Mouse (Mus musculus) myocyte (in vitro differentiated cells): ENCODE results near the gene Arid1b. TPM values are rescaled to one million over a fixed set of nuclear protein-coding genes. Genes with fewer than 3 reads are reported as not detected.

Experiments used
- H3K27me3 ChIP-seq: one replicate; pipeline ENCODE4 v1.6.1; 2011; ENCODE audit not compliant: control insufficient read depth, insufficient read depth, insufficient read length
- H3K36me3 ChIP-seq: one replicate; pipeline ENCODE4 v1.6.1; 2011; ENCODE audit not compliant: control insufficient read depth, insufficient read depth
- H3K4me2 ChIP-seq: one replicate; pipeline ENCODE4 v1.6.1; 2011; ENCODE audit warnings: low read depth, control low read depth
- H3K4me3 ChIP-seq: one replicate; pipeline ENCODE4 v1.5.1; 2011; ENCODE audit warnings: mild to moderate bottlenecking, control low read depth, moderate library complexity
- H3K79me2 ChIP-seq: one replicate; pipeline ENCODE4 v1.6.1; 2011; ENCODE audit not compliant: control insufficient read depth, insufficient read depth
- H3ac ChIP-seq: one replicate; pipeline ENCODE4 v1.6.1; 2011; ENCODE audit not compliant: control insufficient read depth, insufficient read length
- CEBPB ChIP-seq: IDR thresholded peaks from 2 replicates; pipeline ENCODE4 v1.6.1; 2011; ENCODE audit warnings: mild to moderate bottlenecking, moderate library complexity; ENCODE audit not compliant: poor library complexity, insufficient read depth, severe bottlenecking
- E2F4 ChIP-seq: IDR thresholded peaks from one replicate; pipeline ENCODE4 v1.6.1; 2011; ENCODE audit warnings: mild to moderate bottlenecking, control low read depth, moderate library complexity; ENCODE audit not compliant: insufficient read depth
- MAX ChIP-seq: IDR thresholded peaks from one replicate; pipeline ENCODE4 v1.6.1; 2011; ENCODE audit warnings: low read depth, mild to moderate bottlenecking, control low read depth
- MYOD1 ChIP-seq, 3 experiments: IDR thresholded peaks; one replicate each; pipeline ENCODE4 v1.6.1; 2011; ENCODE audit warnings: control low read depth in 2 of 3, low read depth in 2 of 3, mild to moderate bottlenecking in 2 of 3, moderate library complexity in 1 of 3; ENCODE audit not compliant: insufficient read length in 2 of 3, control insufficient read depth in 1 of 3
- MYOG ChIP-seq, 3 experiments: IDR thresholded peaks; one replicate each; pipeline ENCODE4 v1.6.1; 2011; ENCODE audit warnings: control low read depth in 2 of 3, low read depth in 2 of 3, mild to moderate bottlenecking in 2 of 3; ENCODE audit not compliant: insufficient read length in 2 of 3, control insufficient read depth in 1 of 3, insufficient read depth in 1 of 3
- POLR2A ChIP-seq: IDR thresholded peaks from one replicate; pipeline ENCODE4 v1.6.1; 2011; ENCODE audit warnings: low read depth, mild to moderate bottlenecking, control low read depth, moderate library complexity; ENCODE audit not compliant: insufficient read length
- POLR2AphosphoS2 ChIP-seq: IDR thresholded peaks from one replicate; pipeline ENCODE4 v1.6.1; 2011; ENCODE audit warnings: low read depth, control low read depth; ENCODE audit not compliant: insufficient read length
- REST ChIP-seq: IDR thresholded peaks from one replicate; pipeline ENCODE4 v1.6.1; 2011; ENCODE audit warnings: mild to moderate bottlenecking, control low read depth, moderate library complexity; ENCODE audit not compliant: insufficient read depth, insufficient read length
- SRF ChIP-seq: IDR thresholded peaks from one replicate; pipeline ENCODE4 v1.6.1; 2011; ENCODE audit warnings: low read depth; ENCODE audit not compliant: control insufficient read depth, insufficient read length
- TCF12 ChIP-seq: IDR thresholded peaks from one replicate; pipeline ENCODE4 v1.6.1; 2011; ENCODE audit warnings: mild to moderate bottlenecking, control low read depth; ENCODE audit not compliant: poor library complexity, insufficient read depth, severe bottlenecking
- TCF3 ChIP-seq: IDR thresholded peaks from one replicate; pipeline ENCODE4 v1.6.1; 2011; ENCODE audit warnings: low read depth, control low read depth; ENCODE audit not compliant: insufficient read length
- USF1 ChIP-seq: IDR thresholded peaks from one replicate; pipeline ENCODE4 v1.6.1; 2011; ENCODE audit warnings: low read depth, mild to moderate bottlenecking, control low read depth, moderate library complexity
- polyA plus RNA-seq: library from polyadenylated mRNA; unstranded; fragments of >200 nt; fragmentation: generic; extraction: Trizol; gene quantifications from one replicate; pipeline ENCODE4 v1.2.1, GENCODE M21; 2012; ENCODE audit warnings: missing spikeins

The Arid1b gene
- polyA plus RNA-seq, 1 experiment = 10.9 TPM

GRCm38 (mm10) chr17:4999256-4999655, 5.1 kb downstream of the Arid1b start:
- no peaks in the 10 kb centered on the region for H3K36me3 ChIP-seq
- H3K4me3 ChIP-seq = no peak overlapping the region
- H3K4me2 ChIP-seq = peak overlapping the region; percentile 80
- TF ChIP-seq POLR2A = no peak
- TF ChIP-seq MYOG (IDR thresholded peaks at IDR 0.05; ENCODE audit: control insufficient read depth in 1 of 3, insufficient read depth in 1 of 3, insufficient read length in 2 of 3, low read depth in 2 of 3) = no peak
- no peak for TF ChIP-seq POLR2AphosphoS2
- TF ChIP-seq TCF12 = no peak
- no peak for TF ChIP-seq E2F4
- no peak for TF ChIP-seq TCF3
- no peak for TF ChIP-seq CEBPB
- no peak for TF ChIP-seq REST
- no peak for TF ChIP-seq SRF
- TF ChIP-seq USF1 = no peak
- no peak for TF ChIP-seq MYOD1 (IDR thresholded peaks at IDR 0.05; ENCODE audit: control insufficient read depth in 1 of 3, insufficient read length in 2 of 3, low read depth in 2 of 3)
- no peak for TF ChIP-seq MAX
- H3K79me2 ChIP-seq = peaks cover 77% of the 10 kb centered on the region
- no peak overlapping the region for H3ac ChIP-seq
- no peaks in the 10 kb centered on the region for H3K27me3 ChIP-seq

- Histone ChIP-seq H3K4me2 (peak overlapping the region; percentile 90), H3K36me3 (no peaks in the 10 kb centered on the region), H3K27me3 (no peaks in the 10 kb centered on the region), H3K4me3 (no peak overlapping the region), H3K79me2 (peaks cover 85% of the 10 kb centered on the region), H3ac (no peak overlapping the region)
- no peak for TF ChIP-seq POLR2A
- no peak for TF ChIP-seq MYOD1 (IDR thresholded peaks at IDR 0.05; ENCODE audit: control insufficient read depth in 1 of 3, insufficient read length in 2 of 3, low read depth in 2 of 3)
- TF ChIP-seq MAX = no peak
These were observed 5.9 kb downstream of the Arid1b start for GRCm38 (mm10) chr17:5000001-5000400.

- Histone ChIP-seq H3K36me3 (no peaks in the 10 kb centered on the region), H3K4me3 (no peak overlapping the region), H3K79me2 (peaks cover 93% of the 10 kb centered on the region), H3K27me3 (no peaks in the 10 kb centered on the region), H3K4me2 (peak overlapping the region; percentile 90), H3ac (no peak overlapping the region)
- no peak for TF ChIP-seq CEBPB
- TF ChIP-seq TCF3 = no peak
- no peak for TF ChIP-seq MAX
- TF ChIP-seq SRF = no peak
- no peak for TF ChIP-seq MYOD1 (IDR thresholded peaks at IDR 0.05; ENCODE audit: control insufficient read depth in 1 of 3, insufficient read length in 2 of 3, low read depth in 2 of 3)
- no peak for TF ChIP-seq POLR2A
- TF ChIP-seq USF1 = no peak
- TF ChIP-seq E2F4 = no peak
- TF ChIP-seq TCF12 = no peak
- TF ChIP-seq REST = no peak
- TF ChIP-seq POLR2AphosphoS2 = no peak
- TF ChIP-seq MYOG (IDR thresholded peaks at IDR 0.05; ENCODE audit: control insufficient read depth in 1 of 3, insufficient read depth in 1 of 3, insufficient read length in 2 of 3, low read depth in 2 of 3) = no peak
These were observed 6.7 kb downstream of the Arid1b start for GRCm38 (mm10) chr17:5000871-5001270.

GRCm38 (mm10) chr17:5001531-5002131, 7.5 kb downstream of the Arid1b start:
- H3K4me3 ChIP-seq = no peak overlapping the region
- no peak overlapping the region for H3ac ChIP-seq
- no peak overlapping the region for H3K4me2 ChIP-seq
- H3K36me3 ChIP-seq = no peaks in the 10 kb centered on the region
- peaks cover 100% of the 10 kb centered on the region for H3K79me2 ChIP-seq
- no peaks in the 10 kb centered on the region for H3K27me3 ChIP-seq
- TF ChIP-seq CEBPB = no peak
- no peak for TF ChIP-seq POLR2AphosphoS2
- TF ChIP-seq REST = no peak
- TF ChIP-seq POLR2A = no peak
- no peak for TF ChIP-seq USF1
- TF ChIP-seq E2F4 = no peak
- no peak for TF ChIP-seq SRF
- no peak for TF ChIP-seq MYOG (IDR thresholded peaks at IDR 0.05; ENCODE audit: control insufficient read depth in 1 of 3, insufficient read depth in 1 of 3, insufficient read length in 2 of 3, low read depth in 2 of 3)
- no peak for TF ChIP-seq TCF12
- no peak for TF ChIP-seq MYOD1 (IDR thresholded peaks at IDR 0.05; ENCODE audit: control insufficient read depth in 1 of 3, insufficient read length in 2 of 3, low read depth in 2 of 3)
- no peak for TF ChIP-seq MAX
- TF ChIP-seq TCF3 = no peak

- no peak overlapping the region for H3K4me2 ChIP-seq
These were observed 8.9 kb downstream of the Arid1b start for GRCm38 (mm10) chr17:5002937-5003508.

More at GRCm38 (mm10) chr17:5002937-5003508, 8.9 kb downstream of the Arid1b start:
- TF ChIP-seq SRF = no peak
- no peak for TF ChIP-seq TCF12
- no peak for TF ChIP-seq POLR2AphosphoS2
- TF ChIP-seq E2F4 = no peak
- no peak for TF ChIP-seq REST
- TF ChIP-seq MYOG (IDR thresholded peaks at IDR 0.05; ENCODE audit: control insufficient read depth in 1 of 3, insufficient read depth in 1 of 3, insufficient read length in 2 of 3, low read depth in 2 of 3) = no peak
- no peak for TF ChIP-seq CEBPB
- TF ChIP-seq TCF3 = no peak
- no peak for TF ChIP-seq MAX
- H3K36me3 ChIP-seq = no peaks in the 10 kb centered on the region
- no peaks in the 10 kb centered on the region for H3K27me3 ChIP-seq
- H3K79me2 ChIP-seq = peaks cover 100% of the 10 kb centered on the region
- no peak overlapping the region for H3ac ChIP-seq
- H3K4me3 ChIP-seq = no peak overlapping the region
